Mouse (Mus musculus): Measurements from ENCODE around the gene Selenbp2. TPM values are rescaled to one million over a fixed set of nuclear protein-coding genes. Genes with fewer than 3 reads are reported as not detected.
A peak's percentile ranks its signal among the peaks of the same experiment; 100 is the strongest.
"Not testable (repeated sequence)": the region's sequence is repeated elsewhere in the genome, so short reads cannot be mapped to it uniquely, and the experiment has no call there.

Gene Selenbp2
- total RNA-seq (2021), result 1 to 10 TPM; 2.1 to 2.2 TPM
- long read RNA-seq, experiment 1, result 0 reads
- long read RNA-seq, experiment 2, result 0 reads

GRCm38 (mm10) chr3:94693329-94693825 lies at the start of gene Selenbp2:
Gene Selenbp2, plus strand, starts transcription at chr3:94693556.
- H3K4me3 ChIP-seq, result no peak within 1 kb of the TSS
- H3K27ac ChIP-seq, result no peak within 1 kb of the TSS
- TF ChIP-seq CTCF (conservative IDR thresholded peaks at IDR 0.05), result no peak
- no peak for DNase-seq (ENCODE audit: low spot score in 2 of 2)

- TF ChIP-seq CTCF (conservative IDR thresholded peaks at IDR 0.05), result no peak
- no peak for DNase-seq (ENCODE audit: low spot score in 2 of 2)
- no peak overlapping the region for H3K4me3 ChIP-seq
- no peak overlapping the region for H3K27ac ChIP-seq
Observed at GRCm38 (mm10) chr3:94648755-94649590, 44.4 kb upstream of the Selenbp2 start.

DNA sequence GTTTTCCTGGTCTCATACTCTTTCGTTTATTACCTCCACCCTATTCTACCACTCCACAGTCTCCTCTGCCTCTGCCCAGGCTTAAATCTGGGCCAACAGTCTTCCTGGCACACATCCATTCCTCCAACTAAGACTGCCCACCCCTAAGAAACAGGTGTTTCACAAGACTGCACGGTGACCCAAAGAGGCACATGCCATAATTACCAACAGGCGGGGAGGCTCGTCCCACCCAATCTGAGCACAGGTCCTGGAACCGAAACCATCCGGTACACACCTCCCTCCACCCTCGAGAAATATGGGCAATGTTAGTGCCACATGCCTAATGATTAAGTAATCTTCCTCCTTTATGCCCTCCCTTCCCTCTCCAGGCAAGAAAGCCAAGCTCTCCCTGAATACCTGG lies 42.9 kb upstream of the Selenbp2 start:
- no peak overlapping the region for H3K27ac ChIP-seq
- DNase-seq (ENCODE audit: low spot score in 2 of 2), result no peak
- H3K4me3 ChIP-seq, result no peak overlapping the region
- TF ChIP-seq CTCF (conservative IDR thresholded peaks at IDR 0.05), result no peak

DNA sequence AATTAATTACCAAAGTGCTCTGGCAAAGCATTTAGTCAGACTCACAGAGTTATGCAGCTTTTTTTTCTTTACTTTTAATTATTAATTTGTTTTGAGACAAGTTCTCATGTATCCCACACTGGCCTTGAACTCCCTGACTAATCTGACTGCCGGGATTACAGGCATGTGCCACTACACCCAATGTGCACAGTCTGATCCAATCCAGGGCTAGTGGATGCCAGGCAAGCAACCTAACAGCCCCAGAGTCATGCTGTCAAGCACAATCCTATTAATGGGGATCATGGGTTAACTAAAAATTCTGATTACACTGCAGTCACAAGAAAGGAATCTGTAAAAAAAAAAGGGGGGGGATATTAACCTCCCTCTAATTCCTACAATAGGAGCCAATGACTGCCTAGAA lies 39.4 kb upstream of the Selenbp2 start:
- not testable (repeated sequence) for H3K27ac ChIP-seq; H3K4me3 ChIP-seq; DNase-seq (ENCODE audit: low spot score in 2 of 2)

DNA sequence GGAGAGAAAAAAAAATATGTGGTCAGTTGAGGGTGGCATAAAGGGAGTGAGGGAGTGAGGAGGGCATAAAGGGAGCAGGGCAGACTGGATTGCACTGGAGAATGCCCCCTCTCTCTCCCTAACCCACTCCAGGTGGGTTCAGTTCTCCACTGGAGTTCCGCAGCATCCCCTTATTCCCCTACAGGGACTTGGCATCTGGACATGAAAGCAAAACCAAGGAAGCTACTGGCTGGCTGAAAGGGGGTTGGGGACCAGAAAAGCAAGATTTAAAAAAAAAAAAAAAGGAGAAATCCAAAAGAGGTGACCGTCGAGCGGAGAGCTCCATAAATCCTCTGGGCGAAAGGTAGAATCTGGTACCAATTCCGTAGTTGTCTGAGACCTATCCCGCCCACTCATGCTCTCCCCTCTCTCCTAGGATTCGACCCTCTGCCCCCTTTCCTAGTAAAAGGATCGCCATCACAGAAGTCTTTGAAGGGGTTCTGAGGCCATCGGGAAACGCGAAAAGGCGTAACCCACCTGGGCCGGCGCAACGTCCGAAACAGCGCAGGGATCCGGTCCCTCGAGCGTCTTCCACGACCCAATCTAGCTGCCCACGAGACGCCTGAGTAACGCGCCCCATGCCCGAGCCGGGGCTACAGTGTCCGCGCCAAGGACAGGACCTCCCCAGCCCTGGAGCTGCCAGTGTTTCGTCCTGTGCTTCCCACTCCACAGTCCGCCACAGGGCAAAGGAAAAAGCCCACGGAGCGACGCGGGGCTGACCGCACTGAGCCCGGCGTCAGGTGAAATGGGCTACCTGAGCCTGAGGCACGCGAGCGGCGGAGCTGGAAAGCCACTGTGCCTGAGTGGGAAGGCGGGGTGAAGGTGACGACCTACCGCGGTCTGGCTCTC lies 35.3 kb upstream of the Selenbp2 start:
- not testable (repeated sequence) for H3K27ac ChIP-seq; DNase-seq (ENCODE audit: low spot score in 2 of 2)
- peak overlapping the region; percentile 17; the same call in 1 of the 2 replicates for H3K4me3 ChIP-seq

GRCm38 (mm10) chr3:94658740-94659095 lies 34.6 kb upstream of the Selenbp2 start, which contains the start of gene Tuft1:
Gene Tuft1, minus strand, starts transcription at chr3:94658872.
- DNase-seq (ENCODE audit: low spot score in 2 of 2), result peak; percentile 32 to 57
- H3K27ac ChIP-seq, result not testable (repeated sequence)
- H3K4me3 ChIP-seq, result peak within 1 kb of the TSS; percentile 37; the same call in 1 of the 2 replicates

DNA sequence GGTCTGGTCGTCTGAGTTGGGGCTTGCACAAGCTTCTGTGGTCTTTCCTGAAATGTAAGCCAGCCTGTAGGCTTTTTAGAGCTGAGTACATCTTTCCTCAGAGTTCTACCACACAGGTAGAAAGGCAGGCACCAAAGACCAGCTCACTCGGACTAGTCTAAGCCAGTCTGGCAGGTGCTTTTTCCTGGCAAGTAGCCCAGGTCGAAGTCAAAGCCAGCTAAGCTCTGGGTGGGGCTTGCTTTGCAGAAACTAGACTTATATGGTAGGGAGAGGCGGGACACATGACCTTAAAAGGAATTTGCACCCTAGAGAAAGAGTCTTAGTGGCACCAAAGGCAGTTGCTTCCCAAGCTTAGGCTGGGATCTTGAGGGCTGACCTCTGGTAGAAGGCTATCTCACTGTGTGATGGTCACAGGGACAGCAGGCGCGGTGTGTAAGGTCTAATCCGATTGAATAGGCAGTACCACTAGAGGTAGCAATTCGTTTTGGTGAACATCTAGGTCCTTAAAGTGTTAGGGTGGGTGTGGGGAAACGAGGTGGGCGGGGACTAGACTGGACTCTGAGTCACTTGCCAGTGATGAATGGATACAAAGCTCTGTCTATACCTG lies 34.1 kb upstream of the Selenbp2 start:
- H3K4me3 ChIP-seq; DNase-seq (ENCODE audit: low spot score in 2 of 2); H3K27ac ChIP-seq: not testable (repeated sequence)

GRCm38 (mm10) chr3:94660841-94661240 lies 32.5 kb upstream of the Selenbp2 start:
- not testable (repeated sequence) for H3K27ac ChIP-seq; H3K4me3 ChIP-seq; DNase-seq (ENCODE audit: low spot score in 2 of 2)

DNA sequence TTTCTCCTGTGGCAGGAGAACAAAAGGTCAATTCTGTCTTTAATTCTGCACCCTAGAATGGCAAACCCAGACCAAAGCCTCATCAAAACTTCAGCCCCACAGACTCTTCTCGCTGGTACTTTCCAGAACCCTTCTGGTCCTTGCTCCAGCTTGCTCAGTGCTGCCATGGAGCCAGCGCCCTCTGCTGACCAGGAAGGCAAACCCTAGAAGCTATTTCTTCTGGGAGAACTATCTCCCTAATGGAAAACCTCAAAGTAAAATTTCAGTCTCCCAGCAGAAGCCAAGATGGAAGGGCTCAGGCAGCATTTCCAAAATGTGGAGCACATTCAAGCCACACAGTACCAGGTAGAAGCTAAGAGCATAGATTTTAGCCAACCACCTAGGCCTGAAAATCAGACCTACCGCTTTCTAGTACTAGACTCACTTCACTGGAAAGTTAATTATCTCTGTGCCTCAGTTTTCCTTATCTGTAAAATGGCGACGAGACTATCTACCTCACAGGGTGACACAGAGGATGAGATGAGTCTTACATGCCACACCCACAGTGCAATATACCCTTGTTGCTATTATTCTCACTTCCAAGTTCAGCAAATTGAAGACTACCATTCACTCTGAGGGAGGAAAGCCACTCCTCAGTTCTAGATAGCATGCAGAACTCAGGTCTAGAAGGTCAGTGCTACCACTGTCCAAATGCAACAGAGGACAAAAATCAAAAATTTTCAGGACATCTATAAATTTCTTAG lies 28.1 kb upstream of the Selenbp2 start:
- peak; percentile 54 for TF ChIP-seq CTCF (conservative IDR thresholded peaks at IDR 0.05)
- H3K4me3 ChIP-seq; DNase-seq (ENCODE audit: low spot score in 2 of 2); H3K27ac ChIP-seq: not testable (repeated sequence)

DNA sequence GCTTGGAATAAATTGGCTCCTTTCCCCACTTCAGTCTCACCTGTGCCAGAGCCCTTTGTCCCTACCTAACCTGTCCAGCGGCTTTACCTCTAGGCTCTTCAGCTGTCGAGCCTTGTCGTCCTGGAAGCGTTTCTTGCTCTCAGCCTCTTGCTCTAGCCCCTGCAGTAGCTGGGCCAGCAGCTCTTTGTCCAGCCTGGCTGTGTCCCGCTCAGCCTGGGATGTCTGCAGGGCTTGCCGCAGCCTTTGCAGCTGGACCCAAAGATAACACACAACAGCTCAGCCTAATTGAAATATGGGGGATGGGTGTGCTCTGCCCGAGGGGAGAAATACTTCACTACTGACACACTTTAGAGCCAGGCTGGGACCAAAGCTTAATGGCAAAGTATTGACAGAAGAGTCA lies 27.5 kb upstream of the Selenbp2 start:
- not testable (repeated sequence) for H3K27ac ChIP-seq; H3K4me3 ChIP-seq; DNase-seq (ENCODE audit: low spot score in 2 of 2)

- H3K4me3 ChIP-seq; DNase-seq (ENCODE audit: low spot score in 2 of 2); H3K27ac ChIP-seq: not testable (repeated sequence)
Observed at GRCm38 (mm10) chr3:94675101-94675500, 18.3 kb upstream of the Selenbp2 start.

DNA sequence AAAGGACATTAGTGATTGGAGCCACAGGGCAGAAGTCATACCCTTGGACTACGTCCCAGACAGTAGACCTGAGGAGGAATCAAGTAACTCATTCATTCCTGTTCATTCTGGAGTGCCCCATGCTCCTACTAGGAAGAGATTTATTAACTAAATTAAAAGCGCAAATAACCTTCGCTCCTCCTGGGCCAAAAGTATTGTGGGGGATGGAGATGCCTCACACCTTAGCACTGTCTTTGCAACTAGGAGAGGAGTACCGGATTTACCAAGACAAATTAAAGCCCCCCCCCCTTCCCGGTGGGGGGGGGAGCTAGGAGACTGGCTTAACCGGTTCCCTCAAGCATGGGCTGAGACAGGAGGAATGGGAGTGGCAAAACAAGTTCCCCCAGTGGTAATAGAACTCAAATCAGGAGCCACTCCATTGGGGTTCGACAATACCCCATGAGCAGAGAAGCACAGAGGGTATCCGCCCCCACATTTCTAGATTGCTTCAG lies 14.0 kb upstream of the Selenbp2 start:
- no peak for TF ChIP-seq CTCF (conservative IDR thresholded peaks at IDR 0.05)
- Histone ChIP-seq H3K4me3 (no peak overlapping the region), H3K27ac (no peak overlapping the region)
- DNase-seq (ENCODE audit: low spot score in 2 of 2), result no peak

DNA sequence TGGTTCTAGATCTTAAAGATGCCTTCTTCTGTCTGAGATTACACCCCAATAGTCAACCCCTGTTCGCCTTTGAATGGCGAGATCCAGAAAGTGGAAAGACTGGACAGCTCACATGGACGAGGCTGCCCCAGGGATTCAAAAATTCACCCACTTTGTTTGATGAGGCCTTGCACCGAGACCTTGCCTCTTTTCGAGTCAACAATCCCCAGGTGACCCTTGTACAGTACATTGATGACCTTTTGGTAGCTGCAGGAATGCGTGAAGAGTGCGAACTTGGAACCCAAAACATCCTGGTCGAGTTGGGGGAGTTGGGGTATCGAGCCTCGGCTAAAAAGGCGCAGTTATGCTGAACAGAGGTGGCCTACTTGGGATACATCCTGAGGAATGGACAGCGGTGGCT lies 13.3 kb upstream of the Selenbp2 start:
- DNase-seq (ENCODE audit: low spot score in 2 of 2); H3K4me3 ChIP-seq; H3K27ac ChIP-seq: not testable (repeated sequence)
